Mouse (Mus musculus) activated CD4-positive, CD25-positive, alpha-beta regulatory T cell, adult 9 weeks (primary cell): ENCODE measurements around the gene 4930595D18Rik. TPM values are rescaled to one million over a fixed set of nuclear protein-coding genes. Genes with fewer than 3 reads are reported as not detected.

Source experiments
- polyA plus RNA-seq: library from polyadenylated mRNA; unstranded; fragments of 100-300 nt; shearing (Covaris generic); gene quantifications from one replicate; pipeline ENCODE4 v1.2.1, GENCODE M21; 2017

The 4930595D18Rik gene
- polyA plus RNA-seq: 1.3 TPM

GRCm38 (mm10) chr12:111184476-111184875 lies at the start of gene 4930595D18Rik:
Gene 4930595D18Rik (minus strand): TSS chr12:111184491.

DNA sequence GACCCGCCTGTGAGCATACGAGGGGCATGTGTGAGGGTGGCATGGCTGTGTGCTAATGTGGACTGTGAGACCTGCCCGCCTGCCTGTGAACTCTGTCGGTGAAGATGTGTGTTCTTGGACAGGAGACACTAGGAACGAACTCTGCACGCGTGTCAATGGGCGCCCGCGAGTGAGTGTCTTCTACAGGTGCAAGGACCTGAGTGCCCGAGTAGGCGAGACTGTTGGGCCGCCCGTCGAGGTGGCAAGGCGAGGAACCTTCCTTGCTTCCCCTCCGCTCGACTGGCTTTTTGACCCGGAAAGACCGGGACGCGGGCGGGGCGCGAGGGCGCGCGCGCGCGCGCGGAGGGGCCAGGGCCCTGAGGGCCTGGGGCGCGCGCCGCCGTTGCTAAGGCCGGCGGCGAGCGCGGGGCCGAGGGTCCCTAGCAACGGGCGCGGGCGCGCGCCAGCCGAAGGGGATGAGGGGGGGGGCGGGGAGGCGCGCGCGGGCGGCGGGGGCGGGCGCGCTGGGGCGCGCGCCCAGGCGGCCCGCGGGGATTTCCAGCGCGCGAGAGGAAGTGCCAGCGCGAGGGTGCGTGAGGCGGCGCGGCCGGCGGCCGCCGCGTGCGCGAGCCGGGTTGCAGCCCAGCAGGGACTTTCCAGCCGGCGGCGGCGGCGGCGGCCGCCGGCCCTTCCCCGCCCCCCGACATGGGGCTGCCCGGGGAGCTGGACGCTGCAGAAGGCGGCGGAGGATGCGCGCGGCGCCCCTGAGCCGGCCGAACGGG lies 18.3 kb downstream of the 4930595D18Rik start, which contains the start of gene Traf3:
Gene Traf3, plus strand, starts transcription at position 540 of the 761 bp plus-strand sequence.

Other genes with a start within 250 kb of the 4930595D18Rik start
- 1.1 TPM for gene Ankrd9, start 205.5 kb downstream of the 4930595D18Rik start, polyA plus RNA-seq
- 6.8 TPM for gene Rcor1, start 145.1 kb downstream of the 4930595D18Rik start, polyA plus RNA-seq
- 26.0 TPM for gene Traf3, start 18.1 kb downstream of the 4930595D18Rik start, polyA plus RNA-seq
- 0.35 TPM for gene Amn, start 86.6 kb upstream of the 4930595D18Rik start, polyA plus RNA-seq
- gene Cdc42bpb, start 193.2 kb upstream of the 4930595D18Rik start, polyA plus RNA-seq: 0.26 TPM
- gene Lbhd2, start 222.3 kb upstream of the 4930595D18Rik start, polyA plus RNA-seq: not detected
- not detected for gene Exoc3l4, start 232.5 kb upstream of the 4930595D18Rik start, polyA plus RNA-seq